Mouse (Mus musculus) ES-Bruce4 (cell line): ENCODE results near the gene Dot1l. TPM values are rescaled to one million over a fixed set of nuclear protein-coding genes. Genes with fewer than 3 reads are reported as not detected.
A peak's percentile ranks its signal among the peaks of the same experiment; 100 is the strongest.

Experiments
- H3K27ac ChIP-seq: 2 replicates; pipeline ENCODE4 v1.5.1; 2012; ENCODE audit warnings: low read length, inconsistent platforms; ENCODE audit not compliant: insufficient read depth
- H3K27me3 ChIP-seq: 2 replicates; pipeline ENCODE4 v1.6.1; 2012; ENCODE audit warnings: mild to moderate bottlenecking, low read length, inconsistent platforms; ENCODE audit not compliant: control insufficient read depth, poor library complexity, insufficient read depth, severe bottlenecking
- H3K36me3 ChIP-seq: 2 replicates; pipeline ENCODE4 v1.6.1; 2012; ENCODE audit warnings: inconsistent platforms, mild to moderate bottlenecking, low read length, moderate library complexity; ENCODE audit not compliant: control insufficient read depth, poor library complexity, insufficient read depth, severe bottlenecking
- H3K4me1 ChIP-seq: one replicate; pipeline ENCODE4 v1.8.1; 2011; ENCODE audit warnings: low read length; ENCODE audit not compliant: control insufficient read depth, insufficient read depth
- H3K4me3 ChIP-seq: 2 replicates; pipeline ENCODE4 v1.5.1; 2011; ENCODE audit warnings: low read depth, mild to moderate bottlenecking, low read length
- H3K9ac ChIP-seq: 2 replicates; pipeline ENCODE4 v1.6.1; 2012; ENCODE audit warnings: low read depth, mild to moderate bottlenecking, inconsistent platforms; ENCODE audit not compliant: poor library complexity, severe bottlenecking
- H3K9me3 ChIP-seq: replicated peaks from 2 replicates; pipeline ENCODE4 v1.6.1; 2012; ENCODE audit warnings: mild to moderate bottlenecking, low read length, inconsistent platforms; ENCODE audit not compliant: control insufficient read depth, poor library complexity, insufficient read depth, severe bottlenecking
- CTCF ChIP-seq: IDR thresholded peaks from one replicate; pipeline ENCODE4 v1.8.1; 2011; ENCODE audit warnings: low read depth, low read length
- EP300 ChIP-seq: IDR thresholded peaks from 2 replicates; pipeline ENCODE4 v1.6.1; 2011; ENCODE audit warnings: low read depth, low read length; ENCODE audit not compliant: insufficient read depth
- POLR2A ChIP-seq: IDR thresholded peaks from one replicate; pipeline ENCODE4 v1.8.1; 2011; ENCODE audit warnings: low read length; ENCODE audit not compliant: insufficient read depth
- polyA plus RNA-seq: library from polyadenylated mRNA; stranded (reverse); fragments of >200 nt; gene quantifications from 2 replicates; pipeline ENCODE4 v1.2.4, GENCODE M21; 2011; ENCODE audit warnings: low read depth; ENCODE audit not compliant: missing spikeins, insufficient read depth, insufficient read length

Gene Dot1l
- polyA plus RNA-seq, 1 experiment = 42.6 TPM

DNA sequence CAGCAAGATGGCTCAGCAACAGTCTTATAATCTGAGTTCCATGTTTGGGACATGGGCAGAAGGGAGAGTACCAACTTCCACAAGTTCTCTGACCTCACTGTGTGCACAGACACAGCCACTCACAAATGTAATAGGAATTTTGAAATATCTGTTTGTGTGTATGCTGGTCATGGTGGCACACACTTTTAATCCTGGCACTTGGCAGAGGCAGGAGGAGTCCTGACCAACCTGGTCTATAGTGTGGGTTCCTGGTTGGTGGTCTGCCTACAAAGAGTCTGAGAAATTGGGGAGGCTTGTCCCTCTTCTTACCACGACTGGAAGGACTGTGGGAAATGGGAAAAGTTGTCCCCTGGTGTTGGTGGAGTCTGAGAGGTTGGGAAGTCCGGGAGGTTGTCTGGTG lies 1.5 kb downstream of the Dot1l start:
- H3K9ac ChIP-seq = peak overlapping the region; percentile 98; the same call in 1 of the 2 replicates
- H3K4me1 ChIP-seq = no peaks in the 10 kb centered on the region
- H3K4me3 ChIP-seq = peak overlapping the region; percentile 89
- H3K27ac ChIP-seq = no peak overlapping the region
- H3K27me3 ChIP-seq = no peaks in the 10 kb centered on the region
- no peaks in the 10 kb centered on the region for H3K9me3 ChIP-seq
- H3K36me3 ChIP-seq = no peaks in the 10 kb centered on the region
- no peak for TF ChIP-seq CTCF
- no peak for TF ChIP-seq POLR2A
- no peak for TF ChIP-seq EP300

DNA sequence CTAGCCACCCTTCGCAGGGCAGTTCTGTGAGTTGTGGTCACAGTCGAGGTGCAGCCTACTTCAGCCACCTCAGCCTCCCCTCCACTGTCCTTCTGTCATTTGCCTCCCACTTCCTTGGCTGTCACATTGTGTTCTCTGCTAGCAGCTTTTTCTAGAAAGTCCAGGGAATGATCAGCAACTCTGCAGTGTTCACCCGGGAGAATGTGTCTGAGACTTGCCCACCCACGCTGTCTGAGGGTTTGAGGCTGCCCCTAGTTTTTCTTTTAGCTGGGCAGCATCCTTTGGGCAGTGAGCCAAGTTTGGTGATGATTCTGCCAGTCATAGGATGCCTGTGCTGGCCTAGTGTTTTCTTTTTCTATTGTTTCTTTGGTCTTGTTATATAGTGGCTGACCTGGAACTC lies 2.0 kb downstream of the Dot1l start:
- H3K4me3 ChIP-seq = no peak overlapping the region
- no peaks in the 10 kb centered on the region for H3K9me3 ChIP-seq
- H3K27ac ChIP-seq = no peak overlapping the region
- H3K36me3 ChIP-seq = no peaks in the 10 kb centered on the region
- H3K4me1 ChIP-seq = no peaks in the 10 kb centered on the region
- no peak overlapping the region for H3K9ac ChIP-seq
- TF ChIP-seq EP300 (no peak), CTCF (no peak), POLR2A (no peak)
- no peaks in the 10 kb centered on the region for H3K27me3 ChIP-seq

DNA sequence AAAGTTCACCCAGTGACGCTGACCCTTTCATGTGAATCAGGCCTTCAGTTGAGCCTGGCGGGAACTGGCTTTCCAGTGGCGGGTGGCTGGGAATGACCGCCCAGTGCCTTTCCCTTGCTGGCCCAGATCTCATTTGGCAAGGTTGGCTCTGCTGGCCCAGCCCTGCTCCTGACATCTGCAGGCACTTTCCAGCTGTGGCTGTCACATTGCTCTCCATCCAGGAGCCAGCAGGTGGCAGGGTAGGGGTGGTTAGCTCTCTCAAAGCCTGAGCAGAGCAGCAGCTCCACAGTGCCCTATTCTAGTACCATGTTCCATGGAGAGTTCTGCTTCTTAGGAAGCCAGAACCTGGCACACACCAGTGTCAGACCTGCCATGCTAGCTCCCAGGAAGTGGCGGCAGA lies 2.7 kb downstream of the Dot1l start:
- H3K4me1 ChIP-seq = no peaks in the 10 kb centered on the region

DNA sequence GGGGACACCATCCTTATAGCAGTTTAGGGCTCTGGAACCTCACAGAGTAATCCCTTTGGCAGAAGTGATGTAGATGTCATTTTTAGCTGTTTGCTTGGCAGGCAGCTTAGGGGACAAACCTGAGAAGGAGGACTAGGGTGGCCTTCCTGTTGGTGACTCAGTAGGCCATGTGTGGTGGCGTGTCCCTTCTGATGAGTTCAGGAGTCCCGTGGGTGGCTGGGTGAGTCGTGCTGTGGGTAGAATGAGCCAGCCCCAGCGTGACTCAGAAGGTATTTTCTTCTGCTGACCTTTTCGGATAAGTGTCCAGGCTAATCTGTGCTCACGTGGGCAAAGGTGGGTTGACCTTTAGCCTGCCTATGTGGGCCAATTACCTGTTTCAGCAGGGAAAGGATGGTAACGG lies 3.6 kb downstream of the Dot1l start:
- Histone ChIP-seq H3K4me3 (no peak overlapping the region), H3K36me3 (no peaks in the 10 kb centered on the region), H3K27me3 (no peaks in the 10 kb centered on the region), H3K9ac (no peak overlapping the region), H3K9me3 (no peaks in the 10 kb centered on the region), H3K27ac (no peak overlapping the region), H3K4me1 (no peaks in the 10 kb centered on the region)
- TF ChIP-seq CTCF = no peak
- no peak for TF ChIP-seq POLR2A
- TF ChIP-seq EP300 = no peak

More for the DNA sequence above, 2.7 kb downstream of the Dot1l start:
- no peak overlapping the region for H3K27ac ChIP-seq
- H3K9me3 ChIP-seq = no peaks in the 10 kb centered on the region
- no peak for TF ChIP-seq POLR2A
- TF ChIP-seq CTCF = peak; percentile 63
- no peak for TF ChIP-seq EP300
- H3K36me3 ChIP-seq = no peaks in the 10 kb centered on the region
- H3K4me3 ChIP-seq = no peak overlapping the region
- no peaks in the 10 kb centered on the region for H3K27me3 ChIP-seq
- no peak overlapping the region for H3K9ac ChIP-seq

DNA sequence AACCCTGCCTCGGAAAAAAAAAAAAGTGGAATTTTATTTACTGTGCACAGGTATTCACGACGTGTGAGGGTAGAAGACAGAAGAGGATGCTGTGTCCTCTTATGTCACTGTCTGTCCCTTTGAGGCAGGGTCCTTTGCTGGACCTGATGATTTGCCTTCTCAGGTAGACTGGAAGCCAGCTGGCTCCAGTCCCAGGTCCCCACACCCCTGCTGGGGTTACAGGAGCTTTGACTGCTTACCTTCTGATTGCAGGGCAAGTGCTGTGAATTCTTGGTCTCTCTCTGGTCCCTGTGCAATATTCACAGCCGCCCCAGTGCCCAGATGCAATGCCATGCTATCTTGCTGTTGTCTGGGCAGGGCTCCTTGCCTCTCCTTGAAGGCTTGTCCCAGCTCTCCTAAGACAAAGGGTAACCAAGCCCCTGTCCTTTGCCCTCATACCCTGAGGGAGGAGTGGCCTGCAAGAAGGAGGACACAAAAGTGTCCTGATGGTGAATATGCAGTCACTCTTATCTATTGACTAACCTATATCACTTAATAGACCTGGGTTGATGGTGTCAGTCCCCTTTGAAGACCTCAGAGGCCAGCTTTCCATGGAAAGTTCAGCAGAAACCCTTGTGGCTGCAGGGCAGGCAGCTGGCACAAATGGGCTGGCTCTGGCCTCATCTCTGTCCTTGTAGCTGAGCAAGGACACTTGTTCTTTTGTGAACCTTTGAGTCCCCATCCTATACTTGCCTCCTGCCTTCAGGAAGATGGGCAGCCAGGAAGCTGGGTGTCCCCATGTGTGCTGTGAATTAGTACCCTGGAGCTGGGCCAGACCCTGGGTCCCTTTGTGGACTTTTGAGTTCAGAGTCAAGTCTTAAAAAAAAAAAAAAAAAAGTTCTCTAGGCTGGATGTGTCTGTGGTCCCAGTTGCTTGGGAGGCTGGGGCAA lies 5.9 kb downstream of the Dot1l start:
- no peaks in the 10 kb centered on the region for H3K9me3 ChIP-seq
- H3K9ac ChIP-seq = no peak overlapping the region
- H3K36me3 ChIP-seq = no peaks in the 10 kb centered on the region
- peaks cover under 1% of the 10 kb centered on the region for H3K4me1 ChIP-seq
- H3K4me3 ChIP-seq = no peak overlapping the region
- H3K27ac ChIP-seq = no peak overlapping the region
- TF ChIP-seq POLR2A = no peak
- TF ChIP-seq EP300 = no peak
- no peaks in the 10 kb centered on the region for H3K27me3 ChIP-seq

DNA sequence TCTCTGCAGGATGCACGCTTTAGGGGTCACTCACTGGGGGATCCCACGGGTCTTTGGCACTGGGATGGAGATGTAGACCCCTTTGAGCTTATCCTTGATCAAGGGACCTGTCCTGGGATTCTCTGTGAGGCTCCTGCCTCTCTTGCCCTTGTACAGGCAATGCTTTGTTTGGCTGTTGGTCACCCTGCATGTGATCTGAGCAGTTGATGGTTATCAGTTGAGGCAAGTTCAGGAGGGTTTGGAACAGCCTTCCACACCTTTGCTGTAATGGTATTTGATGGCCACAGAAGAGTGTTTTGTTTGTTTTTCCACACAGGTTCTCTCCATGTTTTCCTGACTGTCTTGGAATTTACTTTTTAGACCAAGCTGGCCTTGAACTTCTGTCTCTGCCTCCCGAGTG lies 6.8 kb downstream of the Dot1l start:
- TF ChIP-seq CTCF (no peak), EP300 (no peak)
- Histone ChIP-seq H3K9ac (no peak overlapping the region), H3K27ac (no peak overlapping the region), H3K9me3 (no peaks in the 10 kb centered on the region), H3K36me3 (no peaks in the 10 kb centered on the region), H3K4me1 (peaks cover 2% of the 10 kb centered on the region), H3K27me3 (no peaks in the 10 kb centered on the region), H3K4me3 (no peak overlapping the region)
